Mouse (Mus musculus) lung, postnatal 14 days (tissue): ENCODE results near the gene Ihh.

Experiments used
- DNase-seq: peaks from one replicate; pipeline ENCODE4 v3.0.0; 2021

The Ihh gene

GRCm38 (mm10) chr1:74941651-74942360, 9.7 kb downstream of the Ihh start:
- no peak for DNase-seq

DNA sequence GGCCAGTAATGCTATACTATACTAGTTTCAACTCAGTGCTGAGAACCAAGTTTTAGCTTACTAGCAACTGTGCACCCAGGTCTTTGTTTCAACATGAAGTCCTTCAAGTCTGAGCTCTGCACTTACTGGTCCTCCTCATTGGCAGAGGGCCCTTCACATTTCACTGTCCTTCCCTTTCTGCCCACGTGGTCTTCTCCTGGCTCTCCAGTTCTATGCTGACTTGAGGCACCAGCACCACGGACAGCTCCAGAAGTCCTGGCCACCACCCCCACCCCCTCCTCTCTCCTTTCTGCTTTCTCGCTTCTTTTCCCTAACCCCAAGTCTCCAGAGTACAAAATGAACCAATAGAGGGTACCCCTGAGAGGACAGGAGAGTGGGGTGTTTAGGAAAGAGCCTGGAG, 11.7 kb downstream of the Ihh start:
- no peak for DNase-seq

- no peak for DNase-seq
Observed at GRCm38 (mm10) chr1:74936221-74936830, 15.1 kb downstream of the Ihh start.

- DNase-seq, result no peak
Observed at GRCm38 (mm10) chr1:74935402-74935801, 16.1 kb downstream of the Ihh start, which contains the start of gene Cfap65. Gene Cfap65 (minus strand): TSS chr1:74935599.

DNA sequence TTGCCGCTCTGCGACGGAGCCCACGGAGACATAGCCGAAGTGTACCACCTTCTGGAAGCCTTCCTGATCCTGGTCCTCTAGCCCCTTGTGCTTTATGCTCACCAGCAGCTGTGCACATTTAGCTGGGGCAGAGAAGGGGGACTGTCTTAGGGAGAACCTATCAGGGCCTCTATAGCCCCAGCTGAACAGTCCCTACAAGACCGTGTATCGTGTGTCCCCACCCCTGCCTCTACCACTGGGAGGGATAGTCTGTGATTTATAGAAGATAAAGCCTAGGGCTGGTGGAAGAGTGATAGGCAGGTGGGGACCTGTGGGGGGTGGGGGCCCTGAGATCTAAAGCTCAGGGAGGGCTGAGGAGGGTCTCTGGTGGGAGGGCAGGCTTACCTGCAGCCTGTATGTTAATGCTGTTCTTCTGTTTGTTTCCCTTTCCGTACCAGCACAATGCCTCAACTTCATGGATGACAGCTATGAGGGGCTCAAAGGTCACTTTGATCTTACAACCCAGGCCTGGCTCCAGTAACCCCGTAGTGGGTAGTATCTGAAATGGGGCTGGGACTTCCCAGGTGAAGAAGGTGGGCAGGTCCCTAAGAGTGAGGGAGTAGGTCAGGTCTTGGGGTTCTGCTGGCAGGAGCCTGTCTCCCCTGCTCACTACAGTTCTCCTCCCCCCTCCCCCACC, 23.7 kb downstream of the Ihh start:
- DNase-seq, result no peak

DNA sequence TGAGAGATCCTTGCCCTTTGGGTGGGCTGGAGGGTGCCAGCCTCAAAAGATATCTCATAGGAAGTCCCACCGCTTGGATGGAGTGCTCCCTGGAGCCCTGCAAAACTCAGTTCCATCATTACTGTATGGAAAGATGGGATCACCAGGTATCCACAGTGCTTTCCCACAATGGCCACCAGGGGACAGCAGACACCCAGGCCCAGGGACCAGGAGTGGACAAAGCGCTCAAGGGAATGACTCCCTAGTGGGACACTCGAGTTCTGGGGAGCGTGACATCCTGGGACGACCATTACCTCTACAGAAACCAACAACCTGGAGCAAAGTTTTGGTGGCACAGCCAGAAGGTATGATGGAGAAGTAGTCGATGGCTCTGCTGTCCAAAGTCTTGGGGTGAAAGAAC, 24.8 kb downstream of the Ihh start:
- DNase-seq, result peak; percentile 63

GRCm38 (mm10) chr1:74924464-74924863, 27.0 kb downstream of the Ihh start:
- DNase-seq, result no peak

- DNase-seq, result peak; percentile 31
Observed at GRCm38 (mm10) chr1:74915706-74916105, 35.8 kb downstream of the Ihh start.

DNA sequence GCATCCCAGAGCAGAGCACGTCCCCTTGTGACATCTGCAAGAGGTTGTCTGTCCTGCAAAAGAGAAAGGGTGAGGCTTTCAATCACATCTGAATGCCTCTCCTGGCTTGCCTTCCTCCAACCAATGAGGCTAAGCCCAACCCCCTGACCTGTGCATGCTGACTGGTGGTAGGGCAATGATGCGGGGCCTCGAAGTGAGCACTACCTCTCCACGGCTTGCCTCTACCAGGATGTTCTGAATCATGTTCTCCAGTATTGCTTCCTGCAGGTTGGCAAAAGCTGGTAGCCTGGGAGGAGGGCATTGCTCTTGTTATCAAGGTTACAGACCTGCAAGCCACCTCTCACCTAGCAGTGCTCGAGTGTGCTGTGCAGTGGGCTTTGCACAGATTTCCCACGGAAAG, 49.3 kb downstream of the Ihh start:
- no peak for DNase-seq

GRCm38 (mm10) chr1:74901686-74902085, 49.8 kb downstream of the Ihh start:
- peak; percentile 66 for DNase-seq

DNA sequence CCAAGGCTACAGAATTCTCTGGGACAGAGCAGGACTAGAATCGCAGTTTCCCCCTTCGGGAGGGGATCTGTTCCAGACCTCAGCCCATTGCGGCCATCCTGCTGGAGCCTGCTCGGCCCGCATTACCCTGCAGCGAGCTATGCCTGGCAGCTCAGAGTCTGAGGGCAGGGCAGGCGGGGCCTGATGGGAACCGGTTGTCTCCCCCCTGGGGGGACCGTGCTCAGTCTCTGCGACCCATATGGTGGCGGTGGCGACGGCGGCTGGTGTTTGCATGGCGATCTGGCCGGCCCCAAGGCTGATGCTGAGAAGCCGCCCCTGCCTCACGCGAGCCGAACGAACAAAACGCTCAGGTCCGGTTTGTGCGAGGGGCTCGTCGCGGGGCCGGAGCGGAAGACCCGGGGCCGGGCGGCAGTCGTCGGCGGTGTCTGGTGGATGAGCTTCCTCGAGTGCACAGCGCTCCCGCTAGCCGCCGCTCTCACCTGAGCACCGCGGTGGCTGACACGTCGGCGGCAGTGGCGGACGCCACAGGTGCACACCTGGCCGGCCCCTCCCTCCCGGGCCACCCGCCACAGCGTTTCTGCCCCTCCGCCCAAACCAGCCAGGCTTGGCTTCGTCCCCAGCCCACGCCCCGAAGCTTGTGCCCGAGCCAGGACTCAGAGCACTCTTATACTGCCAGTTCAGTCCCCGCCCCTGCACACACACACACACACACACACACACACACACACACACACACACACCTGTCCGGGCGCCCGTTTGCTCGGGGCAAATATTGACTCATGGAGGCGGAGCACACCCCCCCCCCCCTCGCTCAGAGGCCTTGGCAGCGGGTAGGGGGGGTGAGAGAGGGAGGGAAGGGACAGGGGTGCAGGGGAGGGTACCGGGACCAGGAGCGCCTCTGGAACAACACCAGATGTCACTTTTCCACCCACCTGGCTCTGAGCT, 50.9 kb downstream of the Ihh start:
- peak; percentile 74 for DNase-seq

DNA sequence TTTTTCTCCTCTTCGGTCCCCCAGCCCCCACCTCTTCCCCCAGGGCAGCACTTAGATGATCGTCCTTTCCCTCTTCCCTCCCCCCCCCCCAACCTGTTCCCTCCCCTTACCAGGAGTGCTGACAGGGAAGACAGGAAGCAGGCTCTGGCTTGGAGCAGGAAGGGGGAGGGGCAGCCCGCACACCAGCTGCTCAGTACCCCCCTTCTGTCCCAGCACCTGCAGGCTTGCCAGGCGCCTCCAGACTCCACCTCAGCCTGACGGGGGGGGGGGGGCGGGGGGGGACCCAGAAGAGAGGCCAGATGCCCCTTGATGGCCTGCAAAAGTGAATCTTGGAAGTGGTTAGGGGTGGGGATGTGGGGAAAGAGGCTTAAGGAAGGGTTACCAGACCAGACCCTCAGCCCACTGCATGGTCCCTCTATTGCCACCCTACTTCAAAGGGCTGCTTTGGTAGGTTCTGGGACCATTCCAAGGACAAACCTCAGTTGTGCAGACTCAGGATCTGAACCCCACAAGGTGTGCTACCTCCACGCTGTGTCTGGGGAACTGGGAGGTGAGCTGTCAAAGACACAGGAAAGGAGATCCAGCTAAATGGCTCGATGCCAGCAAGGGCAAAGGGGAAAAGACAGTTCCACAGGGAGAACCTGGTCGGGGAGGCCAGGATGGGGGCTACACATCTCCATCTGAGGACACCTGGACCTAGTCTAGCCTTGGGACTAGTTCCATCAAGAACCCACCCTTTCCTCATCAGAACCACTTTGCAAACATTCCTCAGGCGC, 52.6 kb downstream of the Ihh start:
- no peak for DNase-seq

GRCm38 (mm10) chr1:74897976-74898375, 53.5 kb downstream of the Ihh start:
- DNase-seq, result no peak
